Mouse (Mus musculus) cerebellum, adult 2 months (tissue): ENCODE results near the gene Supt6.

ENCODE experiments used
- CTCF ChIP-seq: fragments of 200-500 bp; IDR thresholded peaks from 2 replicates; pipeline ENCODE4 v1.5.1; 2011; ENCODE audit warnings: low read depth, mild to moderate bottlenecking, control low read depth, low read length, moderate library complexity, borderline replicate concordance; ENCODE audit not compliant: insufficient read depth
- POLR2A ChIP-seq: fragments of 200-500 bp; IDR thresholded peaks from 2 replicates; pipeline ENCODE4 v1.6.1; 2011; ENCODE audit warnings: low read length, control low read depth, borderline replicate concordance; ENCODE audit not compliant: insufficient read depth

DNA sequence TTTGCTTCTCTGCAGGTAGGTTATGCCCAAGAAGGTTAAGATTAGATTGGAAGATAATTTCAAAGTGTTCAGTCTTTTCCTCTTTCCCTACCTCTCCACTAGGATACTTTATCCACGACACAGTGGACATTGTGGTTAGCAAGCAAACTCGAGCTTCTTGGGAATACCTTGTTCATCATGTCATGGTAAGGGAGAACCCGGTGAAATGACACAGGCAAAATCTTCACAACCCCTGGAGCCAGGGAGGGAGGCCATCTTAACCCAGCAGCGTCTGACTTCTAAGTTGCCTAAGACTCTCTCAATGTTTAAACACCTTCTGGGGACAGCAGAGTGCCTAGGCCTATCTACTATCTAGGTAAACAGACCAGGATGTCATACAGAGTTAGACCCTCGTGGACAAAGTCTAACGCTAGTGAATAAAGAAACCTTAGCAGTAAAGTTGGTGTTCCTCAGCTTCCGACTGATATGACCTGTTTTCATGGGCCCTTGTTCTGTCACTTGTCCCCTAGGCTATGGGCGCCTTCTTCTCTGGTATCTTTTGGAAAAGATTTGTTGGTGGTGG lies 66.3 kb downstream of the Supt6 start:
- no peak for TF ChIP-seq CTCF
- TF ChIP-seq POLR2A: no peak
